Mouse (Mus musculus) G1E (cell line): Measurements from ENCODE around the gene Etl4.

Source experiments
- CTCF ChIP-seq: IDR thresholded peaks from 2 replicates; pipeline ENCODE4 v1.5.1; 2012; ENCODE audit warnings: low read depth, low read length, inconsistent platforms, mixed read lengths
- GATA1 ChIP-seq: IDR thresholded peaks from 2 replicates; pipeline ENCODE4 v1.6.1; 2012; ENCODE audit warnings: borderline replicate concordance, low read length, inconsistent platforms, mixed read lengths
- GATA2 ChIP-seq: IDR thresholded peaks from 2 replicates; pipeline ENCODE4 v1.6.1; 2012; ENCODE audit warnings: low read depth, low read length, inconsistent platforms, borderline replicate concordance
- POLR2AphosphoS5 ChIP-seq: IDR thresholded peaks from 2 replicates; pipeline ENCODE4 v1.6.1; 2012; ENCODE audit warnings: low read depth, low read length, inconsistent platforms; ENCODE audit not compliant: insufficient replicate concordance
- TAL1 ChIP-seq: conservative IDR thresholded peaks from 2 replicates; pipeline ENCODE4 v1.6.1; 2012; ENCODE audit warnings: low read depth, low read length, inconsistent platforms, mixed read lengths

- TF ChIP-seq CTCF = no peak
- TF ChIP-seq GATA1 = no peak
- TF ChIP-seq GATA2 = no peak
- TF ChIP-seq TAL1 = no peak
- TF ChIP-seq POLR2AphosphoS5 = no peak
Measured at GRCm38 (mm10) chr2:20603536-20603935, 694.0 kb downstream of the Etl4 start.
